In genomic region chr15:79547289-79547820, GRCm38 (mm10) we compare ENCODE assay signal across 8 mouse cellular contexts. TPM values are rescaled to one million over a fixed set of nuclear protein-coding genes. Genes with fewer than 3 reads are reported as not detected.
DNase-seq lines count a peak whose midpoint lies in the region; ATAC-seq lines count a peak whose summit lies in the region.

No protein-coding gene starts in this region.

- WGBS in heart, embryonic 11.5 days (ENCODE audit: insufficient replicate concordance), result 77% methylated on average over 17 of the region's 17 CpGs
- 79% methylated on average over 17 of the region's 17 CpGs for WGBS in liver, embryonic 12.5 days (ENCODE audit: insufficient replicate concordance)

- H3K4me1 ChIP-seq in heart, embryonic 11.5 days (ENCODE audit: control insufficient read depth, insufficient read depth, low read length), result peaks cover 12% of the 10 kb centered on the region
- H3K4me1 ChIP-seq in liver, embryonic 12.5 days, result peaks cover 28% of the 10 kb centered on the region

- no peak for ATAC-seq in heart, embryonic 11.5 days (replicated peaks; ENCODE audit: insufficient number of reproducible peaks, low FRiP score, low TSS enrichment)
- no peak; the same call in 1 of the 2 replicates for ATAC-seq in liver, embryonic 12.5 days

- H3K9ac ChIP-seq in heart, embryonic 11.5 days (ENCODE audit: low read depth, low read length), result peak overlapping the region; percentile 100
- peak overlapping the region; percentile 71 for H3K9ac ChIP-seq in liver, embryonic 12.5 days

- H3K4me3 ChIP-seq in heart, embryonic 11.5 days (ENCODE audit: low read depth, low read length), result peak overlapping the region; percentile 96
- H3K4me3 ChIP-seq in liver, embryonic 12.5 days, result peak overlapping the region; percentile 74

- peak overlapping the region; percentile 94 for H3K27ac ChIP-seq in heart, embryonic 11.5 days (ENCODE audit: low read depth, low read length)
- peak overlapping the region; percentile 94 for H3K27ac ChIP-seq in liver, embryonic 12.5 days

- 0 out of 2 replicates have a peak, but pooled peaks cover 1% of the 10 kb centered on the region for H3K27me3 ChIP-seq in heart, embryonic 11.5 days (ENCODE audit: control insufficient read depth, insufficient read depth, low read length)
- H3K27me3 ChIP-seq in liver, embryonic 12.5 days (replicated peaks), result peaks cover 29% of the 10 kb centered on the region

- H3K9me3 ChIP-seq in heart, embryonic 11.5 days (replicated peaks; ENCODE audit: control insufficient read depth, low read length), result no peaks in the 10 kb centered on the region
- H3K9me3 ChIP-seq in liver, embryonic 12.5 days (replicated peaks), result no peaks in the 10 kb centered on the region

- H3K36me3 ChIP-seq in heart, embryonic 11.5 days (ENCODE audit: control insufficient read depth, insufficient read depth, low read length), result peaks cover 11% of the 10 kb centered on the region
- peaks cover 26% of the 10 kb centered on the region for H3K36me3 ChIP-seq in liver, embryonic 12.5 days

- no peak for DNase-seq in heart, postnatal 4 days
- peak; percentile 29 for DNase-seq in urinary bladder, postnatal 25 days (ENCODE audit: low spot score)
- no peak for DNase-seq in urinary bladder, postnatal 10 days (ENCODE audit: low spot score)
- DNase-seq in right cerebral cortex, adult 18-20 months, result no peak
- DNase-seq in layer of hippocampus, adult 11-12 months (ENCODE audit: low spot score), result no peak
- no peak for DNase-seq in left cerebral cortex, adult 9 months (ENCODE audit: low spot score in 2 of 2)

- H3K4me2 ChIP-seq in heart, embryonic 11.5 days, result peak overlapping the region; percentile 91
- H3K4me2 ChIP-seq in liver, embryonic 12.5 days, result peak overlapping the region; percentile 76

RNA-seq across cellular contexts. Expression of gene Ddx17, which starts 0.8 kb away (rescaled TPM):
- 50.6 and 60.1 TPM in 2 replicates for polyA plus RNA-seq in heart, embryonic 11.5 days (2014; fragmentation: Nextera tagmentation; extraction: Ambion mirVana)
- total RNA-seq in heart, postnatal 4 days (2021), result 100 to 1,000 TPM; 221 to 226 TPM
- 18.6 and 19.9 TPM in 2 replicates for polyA plus RNA-seq in liver, embryonic 12.5 days (2016; fragmentation: Nextera tagmentation; extraction: Ambion mirVana)

RNA-seq across cellular contexts. Expression of gene Kdelr3, which starts 31.1 kb away (rescaled TPM):
- polyA plus RNA-seq in heart, embryonic 11.5 days (2014; fragmentation: Nextera tagmentation; extraction: Ambion mirVana), result 33.4 and 33.5 TPM in 2 replicates
- 10 to 100 TPM; 25.4 to 25.6 TPM for total RNA-seq in heart, postnatal 4 days (2021)
- 8.4 and 10.7 TPM in 2 replicates for polyA plus RNA-seq in liver, embryonic 12.5 days (2016; fragmentation: Nextera tagmentation; extraction: Ambion mirVana)

RNA-seq across cellular contexts. Expression of gene Kcnj4, which starts 42.3 kb away (rescaled TPM):
- 0.20 TPM in 1 of 2 replicates, not detected in the other for polyA plus RNA-seq in heart, embryonic 11.5 days (2014; fragmentation: Nextera tagmentation; extraction: Ambion mirVana)
- total RNA-seq in heart, postnatal 4 days (2021), result 1 to 10 TPM; 1.3 to 1.7 TPM
- polyA plus RNA-seq in liver, embryonic 12.5 days (2016; fragmentation: Nextera tagmentation; extraction: Ambion mirVana), result not detected in 2 replicates

RNA-seq across cellular contexts. Expression of gene Dmc1, which starts 57.6 kb away (rescaled TPM):
- 1.4 and 1.5 TPM in 2 replicates for polyA plus RNA-seq in heart, embryonic 11.5 days (2014; fragmentation: Nextera tagmentation; extraction: Ambion mirVana)
- total RNA-seq in heart, postnatal 4 days (2021), result under 1 TPM; 0.31 to 0.86 TPM
- polyA plus RNA-seq in liver, embryonic 12.5 days (2016; fragmentation: Nextera tagmentation; extraction: Ambion mirVana), result 0.52 and 0.69 TPM in 2 replicates
